Mouse (Mus musculus) 3T3-L1 (cell line): ENCODE measurements around the gene 1110008P14Rik.

Source experiments
- DNase-seq: peaks from one replicate; pipeline ENCODE4 v3.0.0-alpha.2; 2015; ENCODE audit warnings: low read depth, low spot score

Gene 1110008P14Rik

GRCm38 (mm10) chr2:32381775-32382223, at the start of gene 1110008P14Rik:
TSS of gene 1110008P14Rik (minus strand) at chr2:32381938.
- DNase-seq: peak; percentile 95

GRCm38 (mm10) chr2:32430701-32431676, 49.3 kb upstream of the 1110008P14Rik start:
- DNase-seq: no peak

- DNase-seq: no peak
Observed at GRCm38 (mm10) chr2:32429215-32429891, 47.6 kb upstream of the 1110008P14Rik start.

- DNase-seq: peak; percentile 70
Observed at GRCm38 (mm10) chr2:32428262-32428722, 46.6 kb upstream of the 1110008P14Rik start.

- no peak for DNase-seq
Observed at GRCm38 (mm10) chr2:32427720-32428119, 46.0 kb upstream of the 1110008P14Rik start.

GRCm38 (mm10) chr2:32426141-32426540, 44.4 kb upstream of the 1110008P14Rik start:
- no peak for DNase-seq

- no peak for DNase-seq
Observed at GRCm38 (mm10) chr2:32425568-32425967, 43.8 kb upstream of the 1110008P14Rik start.

DNA sequence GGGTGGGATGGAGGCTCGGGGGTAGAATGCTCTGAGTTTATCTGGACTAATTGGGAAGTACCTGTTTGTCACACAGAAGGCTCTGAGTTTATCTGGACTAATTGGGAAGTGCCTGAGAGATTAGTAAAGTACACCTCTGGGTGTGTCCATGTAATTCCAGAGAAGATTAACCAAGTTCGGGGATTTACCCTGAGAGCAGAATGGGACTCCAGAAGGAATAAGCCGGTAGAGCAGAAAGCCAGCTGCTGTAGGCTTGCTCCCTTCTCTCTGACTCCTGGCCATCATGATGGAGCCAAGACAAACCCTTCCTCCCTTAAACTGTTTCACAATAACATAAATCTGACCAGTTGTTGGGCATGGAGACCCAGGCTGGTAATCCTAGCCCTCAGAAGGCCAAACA, 43.1 kb upstream of the 1110008P14Rik start:
- DNase-seq: no peak

DNA sequence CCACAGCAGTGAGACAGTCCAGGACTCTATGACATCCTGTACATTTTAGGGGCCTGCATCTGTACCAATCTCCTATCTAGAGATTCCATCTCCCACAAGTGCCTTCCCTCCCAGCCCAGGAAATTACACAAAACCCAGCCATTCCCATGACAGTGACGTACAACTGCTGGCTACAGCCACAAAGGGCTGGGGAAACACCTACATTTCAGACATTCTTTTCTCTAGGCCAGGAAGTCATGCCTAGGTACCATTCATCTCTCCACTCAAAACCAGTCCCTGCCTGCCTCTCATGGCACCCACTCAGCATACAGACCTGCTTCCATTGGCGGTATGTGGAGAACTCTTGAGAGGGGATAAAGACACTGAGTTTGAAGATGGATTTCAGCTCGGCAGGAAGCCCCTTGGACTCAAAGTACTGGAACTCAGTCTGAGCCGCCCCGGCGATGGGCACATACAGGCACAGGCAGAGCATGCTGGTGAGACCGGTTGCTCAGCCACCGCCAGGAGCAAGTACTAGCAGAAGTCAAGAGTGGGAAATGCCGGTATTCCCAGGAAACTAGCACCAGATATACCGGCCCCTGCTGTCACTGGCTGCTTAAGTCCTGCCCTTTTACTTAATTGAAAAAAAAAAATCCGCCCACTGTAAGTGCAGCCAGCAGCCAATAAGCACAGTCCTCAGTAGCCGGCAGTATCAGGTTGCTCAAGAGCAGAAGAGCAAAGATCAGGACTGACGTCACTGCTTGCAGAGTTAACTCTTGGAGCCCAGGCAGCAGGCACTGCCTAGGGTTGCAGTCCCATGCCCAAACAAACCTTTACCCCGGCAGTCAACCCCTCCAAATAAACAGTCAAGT, 42.0 kb upstream of the 1110008P14Rik start:
- peak; percentile 98 for DNase-seq

GRCm38 (mm10) chr2:32421851-32422251, 40.1 kb upstream of the 1110008P14Rik start:
- no peak for DNase-seq

- no peak for DNase-seq
Observed at GRCm38 (mm10) chr2:32420647-32421046, 38.9 kb upstream of the 1110008P14Rik start.

- no peak for DNase-seq
Observed at GRCm38 (mm10) chr2:32420066-32420608, 38.4 kb upstream of the 1110008P14Rik start.

DNA sequence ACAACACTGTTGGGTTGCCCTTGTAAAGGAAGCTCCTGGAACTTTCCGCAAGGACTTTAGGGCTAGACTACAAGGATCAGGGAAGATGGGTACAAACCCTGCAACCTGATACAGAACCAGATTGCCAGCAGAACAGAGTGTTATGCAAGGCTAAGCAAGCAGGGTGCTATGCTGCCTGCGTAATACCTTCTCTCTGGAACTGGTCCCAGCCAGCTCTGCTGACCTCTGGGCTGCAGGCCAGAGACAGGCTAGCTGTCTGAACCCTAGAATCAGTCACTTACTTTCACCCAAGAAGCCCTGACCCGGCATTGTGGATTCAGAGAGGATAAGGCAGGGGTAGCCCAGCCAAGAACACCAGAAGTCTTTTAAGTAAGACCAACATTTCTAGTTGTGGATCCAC, 37.6 kb upstream of the 1110008P14Rik start:
- peak; percentile 65 for DNase-seq

GRCm38 (mm10) chr2:32418430-32419151, 36.9 kb upstream of the 1110008P14Rik start:
- no peak for DNase-seq

DNA sequence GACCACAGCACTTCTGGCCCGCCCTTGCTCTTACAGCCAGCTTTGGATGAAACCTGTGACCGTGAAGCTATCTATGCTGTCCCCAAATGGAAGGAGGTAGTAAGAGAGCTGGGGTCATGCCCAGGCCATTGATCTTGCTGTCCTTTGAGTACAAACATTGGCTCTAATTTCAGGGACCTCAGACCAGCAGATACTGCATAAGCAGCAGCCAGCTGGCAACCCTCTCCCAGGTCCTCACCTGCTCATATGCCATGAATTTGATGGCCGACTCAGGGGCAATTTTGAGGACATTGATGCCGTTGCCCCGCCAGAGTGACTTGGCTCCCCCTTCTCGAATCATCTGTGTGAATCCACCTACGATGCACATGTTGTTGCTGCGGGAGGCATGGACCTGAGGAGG, 35.7 kb upstream of the 1110008P14Rik start:
- DNase-seq: no peak

DNA sequence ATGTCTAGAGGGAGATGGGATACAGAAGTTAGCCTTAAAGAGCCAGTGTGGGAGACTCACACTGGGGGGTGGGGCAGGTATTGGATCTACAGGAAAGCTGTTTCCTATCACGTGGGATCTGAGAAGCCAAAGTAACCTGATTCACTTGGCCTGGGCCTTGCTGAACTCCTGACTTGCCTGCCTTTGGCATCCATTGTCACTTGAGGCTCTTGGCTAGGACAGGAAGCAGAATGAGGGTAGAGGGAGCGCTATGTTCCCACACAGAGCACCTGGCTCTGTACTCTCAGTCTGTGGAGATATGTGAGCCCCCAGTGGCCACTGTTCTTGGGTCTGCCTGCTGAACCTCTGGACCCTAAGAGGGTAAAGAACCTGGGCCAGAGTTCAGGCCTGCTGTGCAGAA, 34.8 kb upstream of the 1110008P14Rik start:
- DNase-seq: no peak

DNA sequence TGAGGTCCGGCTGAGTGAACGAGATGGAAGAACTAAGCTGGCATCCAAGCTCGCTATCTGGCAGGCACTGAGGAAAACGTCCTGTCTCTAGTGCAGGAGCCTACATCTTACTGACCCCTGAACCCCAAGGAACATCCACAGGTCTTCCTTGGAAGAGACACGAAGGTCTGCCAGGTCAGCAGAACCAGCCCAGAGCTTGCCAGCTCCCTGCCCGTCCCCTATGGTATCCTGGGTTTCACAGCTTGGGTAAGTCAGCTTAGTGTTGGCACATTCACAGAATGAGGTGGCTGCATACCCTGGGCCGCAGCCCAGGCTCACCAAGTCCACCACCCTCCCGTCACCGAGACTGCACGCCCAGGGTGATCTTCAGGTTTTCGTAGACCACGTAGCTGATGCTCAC, 34.1 kb upstream of the 1110008P14Rik start:
- DNase-seq: no peak

- no peak for DNase-seq
Observed at GRCm38 (mm10) chr2:32413936-32414335, 32.2 kb upstream of the 1110008P14Rik start.

GRCm38 (mm10) chr2:32412742-32413531, 31.2 kb upstream of the 1110008P14Rik start:
- no peak for DNase-seq

DNA sequence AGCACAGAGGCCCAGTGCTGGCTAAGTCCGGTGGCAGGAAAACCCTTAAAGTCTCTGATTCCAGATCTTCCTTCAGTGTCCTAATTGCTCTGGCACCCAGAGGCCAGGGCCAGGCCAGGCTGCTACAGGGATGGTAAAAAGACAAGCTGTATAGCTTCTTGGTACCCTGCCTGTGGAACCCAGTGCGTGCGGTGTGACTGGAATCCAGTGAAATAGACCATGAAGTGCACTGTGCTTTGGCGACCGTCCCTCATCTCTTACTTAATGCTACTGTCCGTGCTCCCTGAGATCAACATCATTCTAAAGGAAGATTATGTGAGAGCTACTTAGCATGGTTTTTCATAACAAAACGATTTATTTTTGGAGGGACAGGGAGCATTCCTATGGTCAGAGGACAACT, 29.7 kb upstream of the 1110008P14Rik start:
- DNase-seq: no peak
